21 mouse cellular contexts compared by ENCODE assay signal in genomic region chr5:129963224-129963623, GRCm38 (mm10).
"Had no signal": no experiment of that assay in that cellular context is flagged by ENCODE, and none has a peak within 500 bp of the region (broad histone marks: within the 10 kb centered on the region; RNA-seq: fewer than 3 reads in every experiment).

No protein-coding gene starts in this region.

- H3K9me3 ChIP-seq: liver, embryonic 13.5 days; lung, embryonic 15.5 days; midbrain, embryonic 10.5 days; midbrain, embryonic 12.5 days; neural tube, embryonic 13.5 days; neural tube, embryonic 15.5 days; stomach, embryonic 15.5 days had no signal

- H3K36me3 ChIP-seq: lung, embryonic 15.5 days; midbrain, embryonic 12.5 days; neural tube, embryonic 13.5 days; neural tube, embryonic 15.5 days had no signal

- H3K4me1 ChIP-seq: lung, embryonic 15.5 days; midbrain, embryonic 10.5 days; midbrain, embryonic 12.5 days; neural tube, embryonic 13.5 days; neural tube, embryonic 15.5 days; stomach, embryonic 15.5 days had no signal

- ATAC-seq: midbrain, embryonic 16.5 days had no signal

- H3K27me3 ChIP-seq: liver, embryonic 13.5 days; lung, embryonic 15.5 days; midbrain, embryonic 12.5 days; neural tube, embryonic 13.5 days; neural tube, embryonic 15.5 days; stomach, embryonic 15.5 days had no signal

- DNase-seq: liver, embryonic 13.5 days; lung, adult 2 months; lung, postnatal 10 days; lung, postnatal 4 days; midbrain, embryonic 14.5 days; retina, postnatal 1 day; right cerebral cortex, adult 18-20 months; right cerebral cortex, postnatal 25 days; right cerebral cortex, postnatal 4 days; thymus, adult 2 months; thymus, postnatal 25 days; thymus, postnatal 4 days had no signal

- H3K4me2 ChIP-seq: liver, embryonic 13.5 days; lung, embryonic 15.5 days; midbrain, embryonic 12.5 days; neural tube, embryonic 13.5 days; neural tube, embryonic 15.5 days; stomach, embryonic 15.5 days had no signal

- H3K9ac ChIP-seq: liver, embryonic 13.5 days; lung, embryonic 15.5 days; midbrain, embryonic 12.5 days; neural tube, embryonic 13.5 days; neural tube, embryonic 15.5 days; stomach, embryonic 15.5 days had no signal

- H3K27ac ChIP-seq: liver, embryonic 13.5 days; lung, embryonic 15.5 days; midbrain, embryonic 10.5 days; midbrain, embryonic 12.5 days; neural tube, embryonic 13.5 days; neural tube, embryonic 15.5 days; stomach, embryonic 15.5 days; stomach, postnatal 0 days had no signal

- H3K4me3 ChIP-seq: liver, embryonic 13.5 days; lung, embryonic 15.5 days; midbrain, embryonic 10.5 days; midbrain, embryonic 12.5 days; myocyte; neural tube, embryonic 13.5 days; neural tube, embryonic 15.5 days; stomach, embryonic 15.5 days had no signal
